Mouse (Mus musculus) neutrophil, adult 5-6 weeks (primary cell): ENCODE results near the gene 1700037H04Rik. TPM values are rescaled to one million over a fixed set of nuclear protein-coding genes. Genes with fewer than 3 reads are reported as not detected.
"Not testable (repeated sequence)": the region's sequence is repeated elsewhere in the genome, so short reads cannot be mapped to it uniquely, and the experiment has no call there.

ENCODE experiments used
- ATAC-seq: fragments of 151-379, 151-347 bp; 2 replicates; pipeline ENCODE4 v1.8.0; 2017; ENCODE audit warnings: mild to moderate bottlenecking, moderate TSS enrichment; ENCODE audit not compliant: insufficient number of reproducible peaks, poor library complexity, low FRiP score, severe bottlenecking; ENCODE audit errors: extremely low read depth
- total RNA-seq: library from RNA; stranded (forward); fragments of 200-1000 nt; gene quantifications from 2 replicates; pipeline ENCODE4 v1.2.3, GENCODE M21; 2017

The 1700037H04Rik gene
- total RNA-seq, 1 experiment from 2014 or later = 10.1 TPM

GRCm38 (mm10) chr2:131134381-131134780 lies 25.5 kb downstream of the 1700037H04Rik start:
- ATAC-seq = no peak

GRCm38 (mm10) chr2:131132930-131133547 lies 26.8 kb downstream of the 1700037H04Rik start, which contains the start of gene Gm11037:
Gene Gm11037 (plus strand): TSS chr2:131133497.
- ATAC-seq = no peak

GRCm38 (mm10) chr2:131132111-131132888 lies 27.6 kb downstream of the 1700037H04Rik start:
- ATAC-seq = no peak

GRCm38 (mm10) chr2:131130849-131131248 lies 29.0 kb downstream of the 1700037H04Rik start:
- ATAC-seq = no peak

- ATAC-seq = no peak
These were observed 30.0 kb downstream of the 1700037H04Rik start for GRCm38 (mm10) chr2:131129836-131130235.

GRCm38 (mm10) chr2:131128636-131129157 lies 31.2 kb downstream of the 1700037H04Rik start:
- no peak for ATAC-seq

GRCm38 (mm10) chr2:131128211-131128610 lies 31.7 kb downstream of the 1700037H04Rik start:
- ATAC-seq = no peak

- no peak for ATAC-seq
These were observed 32.6 kb downstream of the 1700037H04Rik start, which contains the start of gene Hspa12b for GRCm38 (mm10) chr2:131127161-131127730. Gene Hspa12b (plus strand): TSS chr2:131127280.

GRCm38 (mm10) chr2:131125964-131126815 lies 33.7 kb downstream of the 1700037H04Rik start:
- ATAC-seq = no peak

- ATAC-seq = no peak
These were observed 34.5 kb downstream of the 1700037H04Rik start for GRCm38 (mm10) chr2:131125157-131125963.

GRCm38 (mm10) chr2:131124166-131124565 lies 35.7 kb downstream of the 1700037H04Rik start:
- no peak for ATAC-seq

- ATAC-seq = no peak
These were observed 40.8 kb downstream of the 1700037H04Rik start for GRCm38 (mm10) chr2:131118968-131119574.

- ATAC-seq = no peak
These were observed 53.9 kb downstream of the 1700037H04Rik start for GRCm38 (mm10) chr2:131105989-131106388.

- not testable (repeated sequence) for ATAC-seq
These were observed 54.8 kb downstream of the 1700037H04Rik start for GRCm38 (mm10) chr2:131105061-131105460.

GRCm38 (mm10) chr2:131104021-131104420 lies 55.9 kb downstream of the 1700037H04Rik start:
- ATAC-seq = no peak

GRCm38 (mm10) chr2:131101530-131101929 lies 58.4 kb downstream of the 1700037H04Rik start:
- no peak for ATAC-seq

- ATAC-seq = no peak
These were observed 62.8 kb downstream of the 1700037H04Rik start for GRCm38 (mm10) chr2:131097087-131097486.
